Mouse (Mus musculus): ENCODE results near the gene Cep164.
"Not testable (repeated sequence)": the region's sequence is repeated elsewhere in the genome, so short reads cannot be mapped to it uniquely, and the experiment has no call there.

The Cep164 gene

GRCm38 (mm10) chr9:45828291-45828963 lies at the start of gene Cep164:
Gene Cep164 (minus strand): TSS chr9:45828691.
- DNase-seq (ENCODE audit: low read depth): peak; percentile 85

- peak; percentile 16 for DNase-seq (ENCODE audit: low read depth)
These were observed 49.4 kb upstream of the Cep164 start for GRCm38 (mm10) chr9:45877928-45878327.

GRCm38 (mm10) chr9:45870265-45870664 lies 41.8 kb upstream of the Cep164 start:
- DNase-seq (ENCODE audit: low read depth): no peak

- DNase-seq (ENCODE audit: low read depth): no peak
These were observed 40.7 kb upstream of the Cep164 start for GRCm38 (mm10) chr9:45869181-45869580.

- DNase-seq (ENCODE audit: low read depth): no peak
These were observed 33.3 kb upstream of the Cep164 start for GRCm38 (mm10) chr9:45861813-45862212.

GRCm38 (mm10) chr9:45859364-45859763 lies 30.9 kb upstream of the Cep164 start:
- DNase-seq (ENCODE audit: low read depth): no peak

- DNase-seq (ENCODE audit: low read depth): no peak
These were observed 25.6 kb upstream of the Cep164 start for GRCm38 (mm10) chr9:45854136-45854535.

- DNase-seq (ENCODE audit: low read depth): peak; percentile 38
These were observed 25.2 kb upstream of the Cep164 start for GRCm38 (mm10) chr9:45853695-45854094.

- DNase-seq (ENCODE audit: low read depth): no peak
These were observed 23.3 kb upstream of the Cep164 start for GRCm38 (mm10) chr9:45851776-45852175.

- peak; percentile 17 for DNase-seq (ENCODE audit: low read depth)
These were observed 22.8 kb upstream of the Cep164 start for GRCm38 (mm10) chr9:45851330-45851729.

- no peak for DNase-seq (ENCODE audit: low read depth)
These were observed 22.2 kb upstream of the Cep164 start for GRCm38 (mm10) chr9:45850528-45851155.

- no peak for DNase-seq (ENCODE audit: low read depth)
These were observed 21.3 kb upstream of the Cep164 start for GRCm38 (mm10) chr9:45849528-45850408.

- DNase-seq (ENCODE audit: low read depth): no peak
These were observed 18.5 kb upstream of the Cep164 start for GRCm38 (mm10) chr9:45846891-45847460.

- DNase-seq (ENCODE audit: low read depth): not testable (repeated sequence)
These were observed 17.7 kb upstream of the Cep164 start for GRCm38 (mm10) chr9:45846176-45846575.

- no peak for DNase-seq (ENCODE audit: low read depth)
These were observed 17.1 kb upstream of the Cep164 start for GRCm38 (mm10) chr9:45845541-45845940.

GRCm38 (mm10) chr9:45843780-45844179 lies 15.3 kb upstream of the Cep164 start:
- no peak for DNase-seq (ENCODE audit: low read depth)

GRCm38 (mm10) chr9:45843007-45843406 lies 14.5 kb upstream of the Cep164 start:
- DNase-seq (ENCODE audit: low read depth): no peak

GRCm38 (mm10) chr9:45841458-45841857 lies 13.0 kb upstream of the Cep164 start:
- DNase-seq (ENCODE audit: low read depth): no peak

- no peak for DNase-seq (ENCODE audit: low read depth)
These were observed 11.8 kb upstream of the Cep164 start for GRCm38 (mm10) chr9:45840331-45840730.

GRCm38 (mm10) chr9:45839982-45840300 lies 11.4 kb upstream of the Cep164 start:
- DNase-seq (ENCODE audit: low read depth): no peak

- DNase-seq (ENCODE audit: low read depth): no peak
These were observed 10.9 kb upstream of the Cep164 start for GRCm38 (mm10) chr9:45839139-45839981.

Data from naive thymus-derived CD4-positive, alpha-beta T cell, adult 2 months (primary cell).